Mouse (Mus musculus) midbrain, embryonic 16.5 days (tissue): Measurements from ENCODE around the gene Slc12a3. TPM values are rescaled to one million over a fixed set of nuclear protein-coding genes. Genes with fewer than 3 reads are reported as not detected.
A peak's percentile ranks its signal among the peaks of the same experiment; 100 is the strongest.

Source experiments
- ATAC-seq: fragments of 200-750 bp; cut with Nextera tagmentation; 2 replicates; pipeline ENCODE4 v1.8.0; 2017; ENCODE audit warnings: moderate TSS enrichment
- H3K27ac ChIP-seq: fragments of 300-500 bp; sonication (generic); 2 replicates; pipeline ENCODE4 v1.5.1; 2014; ENCODE audit warnings: mild to moderate bottlenecking, low read length, mixed read lengths
- H3K27me3 ChIP-seq: fragments of 300-500 bp; sonication (generic); 2 replicates; pipeline ENCODE4 v1.6.1; 2014; ENCODE audit warnings: low read depth, low read length, mixed read lengths; ENCODE audit not compliant: control insufficient read depth, insufficient read depth
- H3K36me3 ChIP-seq: fragments of 300-500 bp; sonication (generic); 2 replicates; pipeline ENCODE4 v1.6.1; 2014; ENCODE audit warnings: mild to moderate bottlenecking, low read length, moderate library complexity, mixed read lengths; ENCODE audit not compliant: control insufficient read depth, insufficient read depth
- H3K4me1 ChIP-seq: fragments of 300-500 bp; sonication (generic); 2 replicates; pipeline ENCODE4 v1.6.1; 2014; ENCODE audit warnings: mild to moderate bottlenecking, low read length, mixed read lengths; ENCODE audit not compliant: control insufficient read depth, insufficient read depth
- H3K4me2 ChIP-seq: fragments of 300-500 bp; sonication (generic); 2 replicates; pipeline ENCODE4 v1.6.1; 2014; ENCODE audit warnings: mild to moderate bottlenecking, low read length, mixed read lengths
- H3K4me3 ChIP-seq: fragments of 300-500 bp; sonication (generic); 2 replicates; pipeline ENCODE4 v1.5.1; 2014; ENCODE audit warnings: low read depth, mild to moderate bottlenecking, low read length, moderate library complexity, mixed read lengths
- H3K9ac ChIP-seq: fragments of 300-500 bp; sonication (generic); 2 replicates; pipeline ENCODE4 v1.6.1; 2014; ENCODE audit warnings: low read depth, low read length, mixed read lengths
- H3K9me3 ChIP-seq: fragments of 300-500 bp; sonication (generic); replicated peaks from 2 replicates; pipeline ENCODE4 v1.6.1; 2014; ENCODE audit warnings: mild to moderate bottlenecking, low read length, mixed read lengths; ENCODE audit not compliant: control insufficient read depth, poor library complexity, severe bottlenecking
- WGBS: fragments of 180-500 bp; shearing (Covaris S2); extraction: QIAGEN DNeasy Blood & Tissue Kit; methylation state at CpG from one replicate; pipeline ENCODE4 v1.1.7; 2014; 5-methylcytosine and 5-hydroxymethylcytosine counted together
- microRNA counts: library from miRNA; unstranded; fragments of <30 nt; microRNA quantifications from one replicate; lab custom pipeline; 2016
- microRNA-seq: library from miRNA; unstranded; fragments of <30 nt; microRNA quantifications from one replicate; pipeline ENCODE4, GENCODE M21; 2017
- polyA plus RNA-seq: library from polyadenylated mRNA; unstranded; fragments of >200 nt; fragmentation: Nextera tagmentation; extraction: Ambion mirVana; gene quantifications from 2 replicates; pipeline ENCODE4 v1.2.1, GENCODE M21; 2015

Gene Slc12a3
- polyA plus RNA-seq, 1 experiment from 2014 or later, result not detected

DNA sequence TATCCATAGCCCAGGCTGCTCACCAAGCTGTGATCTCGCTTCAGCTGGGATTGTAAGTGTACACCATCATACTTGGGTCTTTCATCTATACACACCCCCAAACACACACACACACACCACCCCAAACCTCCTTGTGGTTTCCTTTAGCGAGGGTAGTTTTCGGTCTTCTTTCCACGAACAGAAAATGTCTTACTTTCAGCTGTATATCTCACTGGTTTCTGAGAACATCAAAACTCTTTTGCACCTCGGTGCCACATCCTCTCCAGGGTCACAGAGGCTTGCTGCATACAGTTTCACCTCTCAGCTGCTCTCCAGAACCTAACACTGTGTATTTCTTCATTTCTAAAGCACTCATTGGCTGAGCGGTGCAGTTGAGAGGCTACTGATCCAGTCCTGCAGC lies 84.5 kb downstream of the Slc12a3 start:
- 92% methylated on average over 6 of the region's 6 CpGs for WGBS
- H3K9ac ChIP-seq, result no peak overlapping the region
- H3K4me2 ChIP-seq, result no peak overlapping the region
- no peak for ATAC-seq
- no peak overlapping the region for H3K27ac ChIP-seq
- H3K9me3 ChIP-seq, result no peaks in the 10 kb centered on the region
- no peaks in the 10 kb centered on the region for H3K36me3 ChIP-seq
- no peaks in the 10 kb centered on the region for H3K27me3 ChIP-seq
- no peak overlapping the region for H3K4me3 ChIP-seq
- no peaks in the 10 kb centered on the region for H3K4me1 ChIP-seq

DNA sequence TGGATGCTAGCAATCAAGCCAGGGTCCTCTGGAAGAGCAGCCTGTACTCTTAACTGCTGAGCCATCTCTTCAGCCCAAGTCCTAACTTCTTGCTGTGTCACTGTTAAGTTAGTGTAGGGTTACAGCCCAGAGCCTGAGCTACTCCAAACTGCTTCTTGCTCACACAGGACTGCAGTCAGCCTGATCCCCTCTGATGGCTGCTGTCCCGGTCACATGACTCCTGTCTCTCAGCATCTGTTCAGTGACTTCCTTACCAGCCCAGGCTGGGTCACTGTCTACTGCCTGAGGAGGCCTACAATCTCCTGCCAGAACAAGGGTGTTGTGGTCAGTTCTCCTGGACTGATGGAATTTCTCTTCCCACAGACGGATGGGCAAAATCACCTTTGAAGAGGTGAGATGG lies 86.2 kb downstream of the Slc12a3 start:
- Histone ChIP-seq H3K4me1 (no peaks in the 10 kb centered on the region), H3K36me3 (no peaks in the 10 kb centered on the region), H3K4me2 (no peak overlapping the region), H3K9ac (no peak overlapping the region), H3K9me3 (no peaks in the 10 kb centered on the region), H3K27me3 (no peaks in the 10 kb centered on the region), H3K4me3 (no peak overlapping the region), H3K27ac (no peak overlapping the region)
- no peak for ATAC-seq
- 78% methylated on average over 2 of the region's 2 CpGs for WGBS

MicroRNAs encoded within 50 kb of the gene (microRNA counts, 519-probe panel; counts per million panel counts)
- 2,640 counts per million, percentile 79 among the panel's probes with 10 or more counts for microRNA mmu-miR-138 (lab: Ali Mortazavi, UCI)

Small RNAs within 50 kb of the gene (microRNA-seq; reads per million reads assigned to microRNA genes)
- 592 reads per million, percentile 74 among the genes with 10 or more reads in this experiment for gene Mir138-2

Other genes starting within 250 kb of the Slc12a3 start
- gene Bbs2, start 230.3 kb upstream of the Slc12a3 start, polyA plus RNA-seq, result 22.0 and 22.9 TPM in 2 replicates
- gene Mt4, start 192.0 kb upstream of the Slc12a3 start, polyA plus RNA-seq, result not detected in 2 replicates
- gene Mt3, start 176.6 kb upstream of the Slc12a3 start, polyA plus RNA-seq, result 141 and 227 TPM in 2 replicates
- gene Mt2, start 156.5 kb upstream of the Slc12a3 start, polyA plus RNA-seq, result 11.5 and 17.9 TPM in 2 replicates
- gene Mt1, start 150.1 kb upstream of the Slc12a3 start, polyA plus RNA-seq, result 51.8 and 86.0 TPM in 2 replicates
- gene Nup93, start 114.6 kb upstream of the Slc12a3 start, polyA plus RNA-seq, result 58.6 and 59.1 TPM in 2 replicates
- 72.3 and 82.7 TPM in 2 replicates for gene Herpud1, start 57.2 kb downstream of the Slc12a3 start, polyA plus RNA-seq
- 0.49 and 0.77 TPM in 2 replicates for gene Nlrc5, start 105.2 kb downstream of the Slc12a3 start, polyA plus RNA-seq
- gene Cpne2, start 203.8 kb downstream of the Slc12a3 start, polyA plus RNA-seq, result 25.0 and 26.2 TPM in 2 replicates